Mouse (Mus musculus) CH12.LX (cell line): ENCODE results near the gene Rp9. TPM values are rescaled to one million over a fixed set of nuclear protein-coding genes. Genes with fewer than 3 reads are reported as not detected.

ENCODE experiments used
- DNase-seq: peaks from one replicate; pipeline ENCODE4 v3.0.0-alpha.2; 2013; ENCODE audit errors: extremely low read depth
- H3K27ac ChIP-seq: 2 replicates; pipeline ENCODE4 v1.5.1; 2012; ENCODE audit warnings: low read depth, mild to moderate bottlenecking, control low read depth, moderate library complexity; ENCODE audit not compliant: insufficient read depth
- H3K27me3 ChIP-seq: replicated peaks from 2 replicates; pipeline ENCODE3; 2012; ENCODE audit warnings: inconsistent platforms
- H3K36me3 ChIP-seq, 2 experiments: replicated peaks in 1 of 2; 2 replicates each; pipeline versions ENCODE3 to v1.6.1; 2012; ENCODE audit warnings: inconsistent platforms in 1 of 2, low read length in 1 of 2, mild to moderate bottlenecking in 1 of 2, mixed read lengths in 1 of 2, moderate library complexity in 1 of 2; ENCODE audit not compliant: control insufficient read depth in 1 of 2, insufficient read depth in 1 of 2
- H3K4me1 ChIP-seq, 2 experiments: 2 replicates each; pipeline ENCODE4 v1.6.1; 2012; ENCODE audit warnings: inconsistent platforms in 1 of 2, moderate library complexity in 1 of 2; ENCODE audit not compliant: insufficient read depth in 2 of 2, control insufficient read depth in 1 of 2
- H3K4me2 ChIP-seq: 2 replicates; pipeline ENCODE4 v1.6.1; 2012; ENCODE audit warnings: low read depth, mild to moderate bottlenecking, control low read depth; ENCODE audit not compliant: poor library complexity, insufficient read depth, severe bottlenecking
- H3K4me3 ChIP-seq, 3 experiments: fragments of 150-350 bp in 1 of 3; sonication (generic) in 1 of 3; replicated peaks in 1 of 3; 2 replicates each; pipeline versions ENCODE3 to v1.5.1; 2011 to 2012; ENCODE audit warnings: low read depth in 2 of 3, low read length in 2 of 3, mild to moderate bottlenecking in 2 of 3, moderate library complexity in 2 of 3, control low read depth in 1 of 3, improper control_type of control experiment in 1 of 3, inconsistent platforms in 1 of 3, mixed read lengths in 1 of 3; ENCODE audit not compliant: poor library complexity in 1 of 3
- H3K79me2 ChIP-seq: replicated peaks from 2 replicates; pipeline ENCODE4 v1.6.1; 2012; ENCODE audit warnings: mild to moderate bottlenecking, moderate library complexity; ENCODE audit not compliant: control insufficient read depth, poor library complexity, insufficient read depth, severe bottlenecking; ENCODE audit errors: extremely low read depth
- H3K9ac ChIP-seq: 2 replicates; pipeline ENCODE4 v1.6.1; 2012; ENCODE audit warnings: low read depth, mild to moderate bottlenecking, control low read depth, moderate library complexity; ENCODE audit not compliant: insufficient read depth
- H3K9me3 ChIP-seq: replicated peaks from 2 replicates; pipeline ENCODE3; 2012; ENCODE audit warnings: low read length, inconsistent platforms, mixed read lengths
- CHD2 ChIP-seq: IDR thresholded peaks from 2 replicates; pipeline ENCODE4 v1.6.1; 2011; ENCODE audit warnings: low read length, improper control_type of control experiment
- GABPA ChIP-seq: IDR thresholded peaks from 2 replicates; pipeline ENCODE4 v1.6.1; 2012; ENCODE audit warnings: low read depth, low read length, improper control_type of control experiment, inconsistent platforms; ENCODE audit not compliant: insufficient replicate concordance
- HCFC1 ChIP-seq: IDR thresholded peaks from 2 replicates; pipeline ENCODE4 v1.6.1; 2012; ENCODE audit warnings: low read depth, mild to moderate bottlenecking, inconsistent platforms, low read length, improper control_type of control experiment
- IRF4 ChIP-seq: IDR thresholded peaks from 2 replicates; pipeline ENCODE4 v1.6.1; 2014; ENCODE audit warnings: low read depth, mild to moderate bottlenecking, inconsistent platforms, low read length, improper control_type of control experiment
- JUND ChIP-seq: conservative IDR thresholded peaks from 2 replicates; pipeline ENCODE4 v1.6.1; 2011; ENCODE audit warnings: low read depth, low read length, improper control_type of control experiment
- MAFK ChIP-seq: IDR thresholded peaks from 2 replicates; pipeline ENCODE4 v1.6.1; 2011; ENCODE audit warnings: low read length, improper control_type of control experiment; ENCODE audit not compliant: insufficient replicate concordance
- MAX ChIP-seq: IDR thresholded peaks from 2 replicates; pipeline ENCODE4 v1.6.1; 2011; ENCODE audit warnings: low read length, improper control_type of control experiment
- MAZ ChIP-seq: IDR thresholded peaks from 2 replicates; pipeline ENCODE4 v1.6.1; 2012; ENCODE audit warnings: low read depth, mild to moderate bottlenecking, inconsistent platforms, low read length, improper control_type of control experiment, moderate library complexity
- MEF2A ChIP-seq: IDR thresholded peaks from 2 replicates; pipeline ENCODE4 v1.6.1; 2014; ENCODE audit warnings: low read depth, mild to moderate bottlenecking, inconsistent platforms, low read length, improper control_type of control experiment, borderline replicate concordance
- MXI1 ChIP-seq: IDR thresholded peaks from 2 replicates; pipeline ENCODE4 v1.6.1; 2011; ENCODE audit warnings: mild to moderate bottlenecking, low read depth, low read length, improper control_type of control experiment
- NRF1 ChIP-seq: IDR thresholded peaks from 2 replicates; pipeline ENCODE4 v1.6.1; 2014; ENCODE audit warnings: low read depth, mild to moderate bottlenecking, inconsistent platforms, low read length, improper control_type of control experiment, moderate library complexity
- PAX5 ChIP-seq: IDR thresholded peaks from 2 replicates; pipeline ENCODE4 v1.6.1; 2012; ENCODE audit warnings: low read length, inconsistent platforms, mixed read lengths
- POLR2AphosphoS2 ChIP-seq: IDR thresholded peaks from 2 replicates; pipeline ENCODE4 v1.6.1; 2011; ENCODE audit warnings: low read depth, low read length, improper control_type of control experiment
- RAD21 ChIP-seq: IDR thresholded peaks from 2 replicates; pipeline ENCODE4 v1.6.1; 2011; ENCODE audit warnings: low read depth, mild to moderate bottlenecking, low read length, improper control_type of control experiment, moderate library complexity
- RCOR1 ChIP-seq: conservative IDR thresholded peaks from 2 replicates; pipeline ENCODE4 v1.6.1; 2012; ENCODE audit warnings: low read depth, mild to moderate bottlenecking, inconsistent platforms, low read length, improper control_type of control experiment
- TCF12 ChIP-seq: IDR thresholded peaks from 2 replicates; pipeline ENCODE4 v1.6.1; 2014; ENCODE audit warnings: low read depth, mild to moderate bottlenecking, inconsistent platforms, low read length, improper control_type of control experiment
- UBTF ChIP-seq: IDR thresholded peaks from 2 replicates; pipeline ENCODE4 v1.6.1; 2012; ENCODE audit warnings: low read depth, mild to moderate bottlenecking, inconsistent platforms, low read length, improper control_type of control experiment, moderate library complexity
- USF1 ChIP-seq: IDR thresholded peaks from 2 replicates; pipeline ENCODE4 v1.6.1; 2014; ENCODE audit warnings: low read depth, mild to moderate bottlenecking, inconsistent platforms, low read length, improper control_type of control experiment
- USF2 ChIP-seq: conservative IDR thresholded peaks from 2 replicates; pipeline ENCODE4 v1.6.1; 2011; ENCODE audit warnings: low read depth, low read length, improper control_type of control experiment
- ZC3H11A ChIP-seq: IDR thresholded peaks from 2 replicates; pipeline ENCODE4 v1.6.1; 2012; ENCODE audit warnings: low read depth, mild to moderate bottlenecking, inconsistent platforms, low read length, improper control_type of control experiment
- dilution Hi-C: fragments of 300-500 bp; cut with MboI; formaldehyde crosslinking; loops from 2 replicates; pipeline ENCODE4 v1.14.3; 2020; ENCODE audit warnings: low sequenced_read_pairs; ENCODE audit not compliant: extremely low pct_unique_long_range_greater_than_20kb, extremely low pct_ligation_motif_present
- in situ Hi-C: fragments of 300-500 bp; cut with MboI; formaldehyde crosslinking; loops from 3 replicates; pipeline ENCODE4 v1.14.3; 2019; ENCODE audit warnings: low sequenced_read_pairs, low pct_ligation_motif_present, low pct_unique_long_range_greater_than_20kb, mixed read lengths
- polyA plus RNA-seq: library from polyadenylated mRNA; unstranded; fragments of >175 nt; gene quantifications from 2 replicates; pipeline ENCODE4 v1.2.1, GENCODE M21; 2012; ENCODE audit warnings: low read depth; ENCODE audit not compliant: insufficient read length
- total RNA-seq, 2 experiments: library from RNA; depleted of rRNA; stranded (reverse); fragments of 300-350 nt in 1 of 2; fragments of >200 nt in 1 of 2; gene quantifications; 2 replicates each; pipeline ENCODE4 v1.2.3; 2012 to 2014

The Rp9 gene
- total and polyA plus RNA-seq, 3 experiments: 64.2 to 86.9 (median 85.0) TPM

DNA sequence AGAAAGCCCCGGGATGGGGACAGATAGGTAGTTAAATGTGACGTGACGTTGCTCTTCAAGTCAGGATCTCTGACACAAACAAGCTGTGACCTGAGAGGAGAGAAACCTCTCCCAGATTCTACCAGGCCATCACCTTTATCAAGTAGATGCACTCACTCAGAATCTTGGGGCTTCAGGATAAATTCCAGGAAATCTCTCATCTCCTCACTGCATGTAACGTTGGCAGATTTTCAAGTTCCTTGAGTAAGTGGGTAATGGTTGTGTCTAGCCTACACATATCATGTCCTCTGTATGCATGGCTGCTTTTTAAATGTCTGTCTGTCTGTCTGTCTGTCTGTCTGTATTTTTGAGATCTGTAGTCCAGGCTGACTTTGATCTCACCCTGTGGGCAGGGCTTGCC is 45.5 kb upstream of the Rp9 start:
- dilution Hi-C loops: no loop called here
- no peaks in the 10 kb centered on the region for H3K79me2 ChIP-seq
- H3K9me3 ChIP-seq: no peaks in the 10 kb centered on the region
- H3K4me2 ChIP-seq: no peak overlapping the region
- in situ Hi-C loops: no loop called here
- no peaks in the 10 kb centered on the region for H3K27me3 ChIP-seq
- no peak overlapping the region for H3K4me3 ChIP-seq
- H3K4me1 ChIP-seq: no peaks in the 10 kb centered on the region
- peaks cover 4 to 12% of the 10 kb centered on the region in 2 experiments for H3K36me3 ChIP-seq
- no peak for DNase-seq
- no peak overlapping the region for H3K27ac ChIP-seq
- TF ChIP-seq POLR2AphosphoS2 (no peak), NRF1 (no peak), MXI1 (no peak)
- no peak overlapping the region for H3K9ac ChIP-seq

DNA sequence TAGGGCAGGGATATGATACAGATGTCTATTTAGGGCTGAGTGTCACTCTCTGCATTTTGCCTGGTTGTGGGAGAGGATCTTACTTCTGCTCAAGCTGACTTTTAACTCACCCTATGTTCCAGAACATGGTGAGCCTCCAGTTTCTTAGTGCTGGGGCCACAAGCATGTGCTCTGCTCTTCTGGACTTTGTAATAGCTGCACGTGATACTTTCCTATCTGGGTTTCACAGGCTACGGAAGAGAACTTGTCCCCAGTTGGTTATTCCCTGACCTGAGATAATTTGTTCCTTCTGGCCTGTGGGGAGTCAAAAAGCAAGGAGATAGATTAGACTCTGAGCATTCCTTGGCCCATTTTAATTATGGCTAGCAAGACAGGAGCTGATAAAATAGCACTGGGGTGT is 36.0 kb upstream of the Rp9 start:
- dilution Hi-C loops: no loop called here
- in situ Hi-C loops: no loop called here
- Histone ChIP-seq H3K4me3 (no peak overlapping the region), H3K4me2 (no peak overlapping the region), H3K4me1 (peaks cover 0 to 4% of the 10 kb centered on the region in 2 experiments; a peak in 1 of 4 replicates), H3K79me2 (no peaks in the 10 kb centered on the region), H3K27me3 (no peaks in the 10 kb centered on the region), H3K9ac (no peak overlapping the region), H3K9me3 (no peaks in the 10 kb centered on the region), H3K36me3 (peaks cover 0 to 2% of the 10 kb centered on the region in 2 experiments), H3K27ac (no peak overlapping the region)
- DNase-seq: no peak
- no peak for TF ChIP-seq HCFC1

DNA sequence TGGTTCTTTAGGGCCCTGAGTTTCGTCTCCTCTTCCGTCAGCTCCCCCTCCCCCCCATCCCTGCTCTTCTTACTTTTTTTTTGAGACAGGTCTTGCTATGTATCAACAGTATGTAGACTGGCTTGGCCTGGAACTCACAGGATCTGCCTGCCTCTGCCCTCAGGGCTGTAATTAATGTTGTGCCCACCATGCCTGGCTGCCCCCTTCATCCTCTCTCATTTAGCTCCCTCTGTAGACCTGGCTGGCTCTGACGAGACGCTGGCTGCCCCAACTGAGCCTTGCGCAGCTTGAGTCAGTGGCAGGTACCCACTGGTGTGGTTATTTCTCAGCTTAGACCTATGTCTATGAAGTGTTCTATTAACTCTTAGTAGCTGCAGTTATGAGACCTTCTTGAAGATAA is 34.0 kb upstream of the Rp9 start:
- dilution Hi-C loops (no loop called here), in situ Hi-C loops (no loop called here)
- Histone ChIP-seq H3K4me1 (peaks cover 2 to 4% of the 10 kb centered on the region in 2 experiments; a peak in 2 of 4 replicates), H3K27me3 (no peaks in the 10 kb centered on the region), H3K27ac (no peak overlapping the region), H3K9ac (no peak overlapping the region), H3K36me3 (peaks cover 5 to 8% of the 10 kb centered on the region in 2 experiments), H3K79me2 (no peaks in the 10 kb centered on the region), H3K4me3 (no peak overlapping the region), H3K4me2 (no peak overlapping the region), H3K9me3 (no peaks in the 10 kb centered on the region)
- no peak for DNase-seq
- no peak for TF ChIP-seq MEF2A
- TF ChIP-seq MAFK: no peak
- no peak for TF ChIP-seq ZC3H11A
- no peak for TF ChIP-seq TCF12
- no peak for TF ChIP-seq IRF4
- TF ChIP-seq USF2: no peak
- no peak for TF ChIP-seq JUND
- TF ChIP-seq MAZ: no peak
- TF ChIP-seq HCFC1: no peak
- TF ChIP-seq CHD2: no peak
- no peak for TF ChIP-seq MAX
- no peak for TF ChIP-seq USF1
- TF ChIP-seq MXI1: no peak
- no peak for TF ChIP-seq GABPA
- no peak for TF ChIP-seq UBTF
- TF ChIP-seq PAX5: no peak
- no peak for TF ChIP-seq RCOR1
- TF ChIP-seq RAD21: no peak
